Mouse (Mus musculus) lung, embryonic 14.5 days (tissue): ENCODE measurements at regions not wholly inside any gene's neighbourhood (a gene's known extent, or its start where the extent isn't known, plus 50 kb on each side); places are given as distances from the start of the nearest gene placed in this dataset.

Experiments
- ATAC-seq: fragments of 200-750 bp; cut with Nextera tagmentation; 2 replicates; pipeline ENCODE4 v1.8.0; 2017; ENCODE audit warnings: mild to moderate bottlenecking, moderate TSS enrichment, moderate library complexity; ENCODE audit not compliant: insufficient read depth
- DNase-seq: peaks from one replicate; pipeline ENCODE4 v3.0.0-alpha.2; 2015
- H3K27ac ChIP-seq: fragments of 300-500 bp; sonication (generic); 2 replicates; pipeline ENCODE4 v1.5.1; 2014; ENCODE audit warnings: low read depth, mild to moderate bottlenecking, moderate library complexity
- H3K27me3 ChIP-seq: fragments of 300-500 bp; sonication (generic); 2 replicates; pipeline ENCODE4 v1.6.1; 2014; ENCODE audit warnings: low read length, control low read depth; ENCODE audit not compliant: insufficient read depth
- H3K36me3 ChIP-seq: fragments of 300-500 bp; sonication (generic); 2 replicates; pipeline ENCODE4 v1.6.1; 2014; ENCODE audit warnings: control low read depth; ENCODE audit not compliant: insufficient read depth
- H3K4me1 ChIP-seq: fragments of 300-500 bp; sonication (generic); 2 replicates; pipeline ENCODE4 v1.6.1; 2014; ENCODE audit warnings: antibody characterized with exemption, control low read depth; ENCODE audit not compliant: insufficient read depth
- H3K4me2 ChIP-seq: fragments of 300-500 bp; sonication (generic); 2 replicates; pipeline ENCODE4 v1.6.1; 2014; ENCODE audit warnings: mild to moderate bottlenecking
- H3K4me3 ChIP-seq: fragments of 300-500 bp; sonication (generic); 2 replicates; pipeline ENCODE4 v1.5.1; 2014; ENCODE audit warnings: low read depth, low read length
- H3K9ac ChIP-seq: fragments of 300-500 bp; sonication (generic); 2 replicates; pipeline ENCODE4 v1.6.1; 2014
- H3K9me3 ChIP-seq: fragments of 300-500 bp; sonication (generic); 2 replicates; pipeline ENCODE4 v1.6.1; 2016; ENCODE audit warnings: low read depth, low read length, control low read depth
- CTCF ChIP-seq: IDR thresholded peaks from 2 replicates; pipeline ENCODE4 v1.5.1; 2016; ENCODE audit warnings: antibody characterized with exemption, low read depth
- WGBS: fragments of 180-500 bp; shearing (Covaris S2); extraction: QIAGEN DNeasy Blood & Tissue Kit; methylation state at CpG from one replicate; pipeline ENCODE4 v1.1.7; 2014; 5-methylcytosine and 5-hydroxymethylcytosine counted together

DNA sequence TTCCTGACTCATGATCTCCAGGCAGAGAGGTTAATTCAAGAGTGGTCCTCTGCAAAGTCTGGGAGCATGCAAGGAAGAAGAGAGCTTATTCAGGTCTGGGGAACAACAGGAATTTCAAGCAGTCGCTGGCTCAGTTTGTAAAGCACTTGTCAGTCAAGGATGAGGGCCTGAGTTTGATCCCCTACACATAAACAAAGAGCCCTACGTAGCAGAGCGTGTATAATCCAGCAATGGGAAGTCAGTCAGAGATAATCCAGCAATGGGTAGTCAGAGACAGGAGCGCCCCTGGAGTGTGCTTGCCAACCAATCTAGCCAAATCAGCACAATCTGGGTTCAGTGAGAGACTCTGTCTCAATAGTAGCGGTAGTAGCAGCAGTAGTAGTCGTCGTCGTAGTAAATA is 61.3 kb upstream of the Clint1 start:
- Histone ChIP-seq H3K4me1 (no peaks in the 10 kb centered on the region), H3K36me3 (no peaks in the 10 kb centered on the region), H3K27me3 (no peaks in the 10 kb centered on the region), H3K9ac (no peak overlapping the region), H3K4me2 (no peak overlapping the region), H3K27ac (no peak overlapping the region), H3K9me3 (no peaks in the 10 kb centered on the region), H3K4me3 (no peak overlapping the region)
- 65% methylated on average over 8 of the region's 8 CpGs for WGBS
- ATAC-seq (no peak), DNase-seq (no peak)
- no peak for TF ChIP-seq CTCF

GRCm38 (mm10) chr11:45791696-45792095 is 60.2 kb upstream of the Clint1 start:
- 86% methylated on average over 2 of the region's 2 CpGs for WGBS
- H3K4me3 ChIP-seq = no peak overlapping the region
- TF ChIP-seq CTCF = no peak
- no peak overlapping the region for H3K27ac ChIP-seq
- H3K9ac ChIP-seq = no peak overlapping the region
- H3K4me2 ChIP-seq = no peak overlapping the region
- no peak for DNase-seq
- H3K4me1 ChIP-seq = no peaks in the 10 kb centered on the region
- ATAC-seq = no peak
- H3K9me3 ChIP-seq = no peaks in the 10 kb centered on the region
- no peaks in the 10 kb centered on the region for H3K36me3 ChIP-seq
- no peaks in the 10 kb centered on the region for H3K27me3 ChIP-seq

DNA sequence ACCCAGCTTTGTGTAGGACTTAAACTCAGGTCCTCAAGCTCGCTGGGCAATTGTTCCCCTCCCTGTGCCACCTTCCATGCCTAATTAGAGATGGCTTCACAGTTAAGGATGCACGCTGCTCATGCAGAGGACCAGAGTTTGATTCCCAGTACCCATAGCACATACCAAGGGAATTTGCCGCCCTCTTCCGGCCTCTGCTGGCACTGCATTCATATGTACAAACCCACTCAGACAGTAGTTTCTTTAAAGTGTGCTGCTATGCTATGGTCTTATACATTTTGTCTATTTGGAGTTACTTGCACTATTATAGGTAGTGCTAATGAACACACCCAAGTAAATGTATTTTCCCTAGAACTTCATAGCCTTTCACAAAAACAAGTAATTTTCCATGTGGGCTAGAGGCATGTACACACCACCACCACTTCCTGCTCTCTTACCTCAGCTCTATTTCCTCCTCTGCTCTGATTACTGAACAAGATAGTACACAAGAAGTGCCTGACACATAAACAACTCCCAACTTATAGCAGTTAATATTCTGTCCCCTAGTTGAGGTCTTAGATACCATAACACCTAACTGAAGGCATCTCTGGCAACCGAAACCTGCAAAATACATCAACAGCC is 57.4 kb upstream of the Clint1 start:
- no peak overlapping the region for H3K4me2 ChIP-seq
- no peaks in the 10 kb centered on the region for H3K27me3 ChIP-seq
- 0 out of 2 replicates have a peak, but pooled peaks cover 3% of the 10 kb centered on the region for H3K4me1 ChIP-seq
- no peak for DNase-seq
- no peaks in the 10 kb centered on the region for H3K9me3 ChIP-seq
- no peak overlapping the region for H3K4me3 ChIP-seq
- H3K27ac ChIP-seq = no peak overlapping the region
- no peaks in the 10 kb centered on the region for H3K36me3 ChIP-seq
- TF ChIP-seq CTCF = peak; percentile 36
- no peak for ATAC-seq
- H3K9ac ChIP-seq = no peak overlapping the region
- WGBS = 64% methylated on average over 5 of the region's 5 CpGs

- DNase-seq (no peak), ATAC-seq (no peak)
- no peak overlapping the region for H3K4me2 ChIP-seq
- 0 out of 2 replicates have a peak, but pooled peaks cover 3% of the 10 kb centered on the region for H3K4me1 ChIP-seq
- H3K27ac ChIP-seq = no peak overlapping the region
- H3K9me3 ChIP-seq = no peaks in the 10 kb centered on the region
- H3K36me3 ChIP-seq = no peaks in the 10 kb centered on the region
- no peak overlapping the region for H3K4me3 ChIP-seq
- H3K9ac ChIP-seq = no peak overlapping the region
- H3K27me3 ChIP-seq = no peaks in the 10 kb centered on the region
- TF ChIP-seq CTCF = no peak
- WGBS = 40% methylated on average over 6 of the region's 6 CpGs
These were observed 56.5 kb upstream of the Clint1 start for GRCm38 (mm10) chr11:45795322-45795721.

DNA sequence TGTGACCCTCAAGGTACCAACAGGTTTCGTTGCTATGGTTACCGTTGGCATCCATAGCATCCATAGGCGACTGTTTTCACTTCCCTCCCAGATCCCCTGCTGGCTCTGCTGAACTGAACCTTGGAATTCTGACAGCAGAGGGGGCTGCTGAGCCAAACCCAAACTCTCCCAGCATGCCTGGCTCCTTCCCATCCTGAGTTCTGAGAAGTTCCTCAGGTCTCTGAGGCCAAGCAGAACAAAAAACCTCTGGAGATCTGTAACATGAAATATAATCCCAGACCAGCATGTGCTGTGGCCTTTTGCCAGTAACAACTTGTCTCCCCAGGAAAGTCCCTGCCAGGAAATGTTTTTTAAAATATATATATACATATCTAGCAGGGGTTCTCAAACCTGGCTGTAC is 56.1 kb upstream of the Clint1 start:
- Histone ChIP-seq H3K27me3 (no peaks in the 10 kb centered on the region), H3K9ac (no peak overlapping the region), H3K36me3 (no peaks in the 10 kb centered on the region), H3K4me3 (no peak overlapping the region), H3K4me1 (0 out of 2 replicates have a peak, but pooled peaks cover 3% of the 10 kb centered on the region), H3K27ac (no peak overlapping the region), H3K4me2 (no peak overlapping the region), H3K9me3 (no peaks in the 10 kb centered on the region)
- 10% methylated on average over 3 of the region's 3 CpGs for WGBS
- ATAC-seq (no peak; the same call in 1 of the 2 replicates), DNase-seq (peak; percentile 84)
- peak; percentile 81 for TF ChIP-seq CTCF

GRCm38 (mm10) chr11:45799732-45800386 is 52.0 kb upstream of the Clint1 start:
- H3K36me3 ChIP-seq = no peaks in the 10 kb centered on the region
- ATAC-seq (peak; percentile 79), DNase-seq (peak; percentile 69)
- H3K4me2 ChIP-seq = peak overlapping the region; percentile 48
- H3K4me3 ChIP-seq = no peak overlapping the region
- no peak overlapping the region for H3K27ac ChIP-seq
- H3K4me1 ChIP-seq = 0 out of 2 replicates have a peak, but pooled peaks cover 3% of the 10 kb centered on the region
- no peaks in the 10 kb centered on the region for H3K9me3 ChIP-seq
- TF ChIP-seq CTCF = no peak
- H3K27me3 ChIP-seq = no peaks in the 10 kb centered on the region
- 17% methylated on average over 9 of the region's 9 CpGs for WGBS
- no peak overlapping the region for H3K9ac ChIP-seq
